Mouse (Mus musculus) frontal cortex, postnatal 25 days (tissue): Measurements from ENCODE around the gene Angpt4.
A peak's percentile ranks its signal among the peaks of the same experiment; 100 is the strongest.

Experiments
- DNase-seq, 2 experiments: peaks; one replicate each; pipeline ENCODE4 v3.0.0; 2022; ENCODE audit warnings: low spot score in 2 of 2

The Angpt4 gene

DNA sequence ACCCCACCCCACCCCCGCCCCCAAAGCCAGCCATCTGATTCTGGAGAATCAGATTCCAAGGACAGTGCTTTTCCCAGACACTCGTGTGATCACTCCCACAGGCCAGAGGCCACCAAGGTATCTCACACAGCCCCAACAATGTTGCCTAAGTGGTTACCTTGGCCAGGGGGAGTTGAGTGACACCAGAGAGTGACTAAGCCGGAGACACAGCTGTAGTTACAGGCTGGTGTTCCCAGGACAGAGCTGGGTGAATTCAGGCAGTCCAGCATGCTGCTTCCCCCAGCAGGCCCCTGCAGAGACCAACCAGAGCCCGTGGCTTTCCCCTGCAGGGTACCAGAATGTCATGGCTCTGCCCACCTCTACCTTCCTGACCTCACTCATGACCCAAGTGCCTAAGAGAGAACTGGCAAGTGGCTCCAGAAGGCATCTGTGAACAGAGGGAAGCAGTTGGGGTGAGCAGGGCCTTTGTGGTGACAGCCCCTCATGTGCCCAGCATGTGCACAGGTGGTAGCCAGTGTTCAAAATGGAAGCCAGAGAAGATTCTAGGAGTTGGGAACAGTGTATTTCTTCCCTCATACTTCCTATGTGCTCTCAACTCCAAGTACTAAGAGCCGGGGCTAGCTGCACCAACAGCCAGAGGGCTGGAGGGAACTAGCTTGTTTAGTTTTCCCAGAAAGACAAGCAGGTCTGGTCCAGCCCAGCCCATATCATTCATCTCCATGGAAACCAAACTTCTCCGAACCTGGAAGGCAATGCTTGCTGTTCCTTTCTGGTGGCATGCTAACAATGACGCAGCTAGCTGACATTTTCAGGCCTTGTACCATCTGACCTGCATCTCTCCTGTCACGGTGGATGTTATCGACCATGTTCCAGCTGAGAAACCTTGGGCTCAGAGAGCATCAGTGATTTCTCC is 50.5 kb downstream of the Angpt4 start:
- DNase-seq, result no peak

DNA sequence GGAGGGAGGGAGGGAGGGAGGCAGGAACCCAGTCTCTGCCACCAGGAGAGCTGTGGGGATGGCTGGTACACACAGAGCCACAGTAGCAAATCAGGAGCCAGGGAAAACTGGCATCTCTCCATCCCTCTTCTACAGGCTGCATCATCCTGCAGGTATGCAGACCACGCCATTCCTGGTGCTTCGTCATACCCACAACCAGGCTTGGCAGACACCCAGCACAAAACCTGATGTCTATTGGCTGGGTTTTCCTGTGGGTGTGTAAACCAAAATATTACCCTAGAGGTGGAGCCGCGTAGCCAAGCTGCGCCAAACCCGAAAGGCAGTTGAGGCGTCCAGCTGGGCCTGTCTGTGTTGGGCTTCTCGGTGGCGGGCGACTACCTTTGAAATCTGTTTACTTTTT is 51.5 kb downstream of the Angpt4 start:
- DNase-seq, result peak; percentile 27 to 54

DNA sequence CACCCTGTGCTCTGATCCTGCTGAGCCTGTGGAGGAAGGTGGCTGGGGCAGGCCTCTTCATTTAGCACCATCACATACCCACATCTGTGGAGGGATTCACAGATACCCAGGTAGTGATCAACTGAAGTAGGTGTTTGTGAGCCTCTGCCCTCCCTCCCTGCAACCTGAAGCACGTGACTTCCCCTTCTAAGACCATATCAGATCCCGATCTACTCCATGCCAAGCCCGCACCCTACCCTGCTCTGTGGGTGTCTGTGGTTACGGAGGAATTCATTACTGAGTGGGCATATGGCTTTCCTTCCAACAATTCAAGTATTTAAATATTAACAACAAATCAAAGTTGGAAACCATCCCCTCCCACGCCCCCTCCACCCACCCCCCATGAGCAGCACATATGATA is 52.3 kb downstream of the Angpt4 start:
- DNase-seq, result no peak

DNA sequence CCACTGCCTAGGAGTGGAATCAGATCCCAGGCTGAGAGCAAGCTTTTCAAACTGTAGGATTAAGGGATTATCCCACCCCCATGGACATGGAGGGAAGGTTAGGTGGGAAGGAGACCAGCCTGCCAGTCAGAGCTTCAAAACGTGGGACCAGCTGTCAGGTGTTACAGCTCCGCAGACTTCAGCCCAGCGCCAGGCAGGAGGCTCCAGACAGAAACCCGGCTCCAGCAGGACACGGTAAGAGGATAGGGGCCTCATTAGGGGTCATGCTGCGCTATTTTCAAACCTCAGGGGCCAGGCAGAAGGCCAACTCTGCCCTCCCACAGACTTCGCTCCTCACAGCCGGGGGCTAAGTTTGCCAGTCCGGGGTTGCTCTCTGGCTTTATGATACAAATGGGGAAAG is 53.0 kb downstream of the Angpt4 start:
- no peak for DNase-seq

DNA sequence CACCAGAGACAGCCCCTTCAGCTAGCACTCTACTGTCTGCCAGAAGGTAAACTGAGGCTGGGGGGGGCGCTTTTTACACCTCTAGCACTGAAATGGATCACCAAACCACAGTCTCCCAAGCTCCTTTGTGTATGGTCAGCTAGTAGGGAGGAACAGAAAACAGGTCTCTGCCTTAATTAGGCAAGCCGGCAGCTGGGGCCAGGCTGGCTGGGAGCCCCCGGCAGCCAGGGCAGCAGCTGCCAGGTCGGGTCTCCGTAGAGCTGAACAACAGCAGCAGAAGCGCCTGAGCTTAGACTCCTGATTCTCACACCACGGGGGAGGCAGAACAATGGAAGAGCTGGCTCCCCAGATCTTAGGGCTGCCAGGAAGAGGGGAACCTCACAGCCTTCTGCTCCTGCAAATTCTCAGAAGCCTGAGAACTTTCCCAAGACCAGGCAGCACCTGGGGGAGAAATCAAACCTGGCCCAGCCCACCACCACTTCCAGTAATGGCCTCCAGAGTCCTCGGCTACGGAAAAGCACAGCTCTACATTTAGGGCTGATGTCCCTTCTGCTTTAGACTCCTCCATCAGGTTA is 56.3 kb downstream of the Angpt4 start:
- no peak for DNase-seq

DNA sequence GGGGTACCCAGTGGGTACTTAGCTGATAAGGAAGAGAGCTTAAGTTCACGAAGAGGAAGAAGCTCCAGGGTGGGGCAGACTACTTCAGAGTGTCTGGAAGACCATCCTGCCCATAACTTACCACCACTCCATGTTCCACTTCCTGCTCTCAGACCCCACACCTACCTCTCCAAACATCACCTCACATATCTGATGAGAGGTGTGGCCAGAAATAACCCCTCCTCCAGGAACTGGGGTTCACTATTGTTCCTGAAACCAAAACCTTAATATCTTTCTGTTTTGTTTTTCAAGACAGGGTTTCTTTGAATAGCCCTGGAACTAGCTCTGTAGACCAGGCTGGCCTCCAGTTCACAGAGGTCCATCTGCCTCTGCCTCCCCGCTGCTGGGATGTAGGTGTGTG is 56.8 kb downstream of the Angpt4 start:
- DNase-seq, result no peak

DNA sequence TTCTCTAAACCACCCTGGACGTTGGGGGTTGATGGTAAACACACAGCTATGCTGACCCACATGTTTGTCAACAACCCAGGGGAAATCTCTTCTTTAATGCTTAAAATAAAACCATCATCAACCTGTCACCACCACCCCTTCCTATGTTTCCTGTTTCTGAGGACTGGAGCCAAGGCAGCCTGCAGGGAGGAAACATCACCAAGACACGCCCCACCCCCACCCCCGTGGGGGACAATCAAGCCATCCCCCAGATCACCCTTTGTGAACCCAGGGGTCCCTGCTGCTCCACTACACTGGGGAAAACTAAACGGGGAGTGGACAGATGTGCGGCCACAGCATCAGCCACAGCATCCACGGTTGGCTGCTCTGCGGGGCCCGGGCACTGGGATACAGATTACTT is 57.4 kb downstream of the Angpt4 start:
- DNase-seq, result no peak

DNA sequence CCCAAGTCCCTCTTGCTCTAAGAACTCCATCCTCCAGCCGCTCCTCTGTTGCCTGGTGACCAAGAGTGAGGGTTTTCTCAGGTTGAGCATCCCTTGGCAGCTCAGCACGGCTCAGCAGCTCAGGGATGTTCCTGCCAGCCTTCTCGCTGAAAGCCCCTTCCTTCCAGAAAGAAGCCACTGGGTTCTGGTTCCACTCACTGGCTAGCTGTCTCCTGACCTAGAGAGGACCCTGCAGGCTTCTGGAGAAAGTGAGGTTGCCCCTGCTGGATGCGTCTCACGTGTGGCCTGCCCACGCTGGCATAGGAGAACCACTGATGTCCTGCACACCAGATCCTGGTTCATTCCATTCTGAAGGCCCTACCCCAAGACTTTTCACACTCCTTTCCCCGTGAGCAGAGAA is 58.0 kb downstream of the Angpt4 start:
- no peak for DNase-seq

DNA sequence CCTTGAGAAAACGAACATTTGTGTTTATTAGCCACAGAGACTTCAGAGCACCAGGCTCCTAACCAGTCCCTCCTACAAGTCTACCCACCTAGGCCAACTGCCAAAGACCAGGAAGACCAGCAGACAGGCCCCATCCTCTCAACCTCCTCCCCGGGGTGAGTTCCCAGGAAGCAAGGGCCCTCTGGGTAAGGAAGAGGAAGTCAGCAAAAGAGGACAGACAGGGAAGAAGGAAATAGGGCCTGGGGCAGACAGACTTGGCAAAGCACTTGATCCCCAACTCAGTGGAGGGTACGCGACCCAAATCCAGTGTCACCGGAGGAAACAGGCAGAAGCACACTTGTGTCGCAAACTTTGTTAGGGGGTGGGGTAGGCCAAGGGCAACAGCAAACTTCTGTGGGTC is 58.4 kb downstream of the Angpt4 start:
- no peak for DNase-seq

DNA sequence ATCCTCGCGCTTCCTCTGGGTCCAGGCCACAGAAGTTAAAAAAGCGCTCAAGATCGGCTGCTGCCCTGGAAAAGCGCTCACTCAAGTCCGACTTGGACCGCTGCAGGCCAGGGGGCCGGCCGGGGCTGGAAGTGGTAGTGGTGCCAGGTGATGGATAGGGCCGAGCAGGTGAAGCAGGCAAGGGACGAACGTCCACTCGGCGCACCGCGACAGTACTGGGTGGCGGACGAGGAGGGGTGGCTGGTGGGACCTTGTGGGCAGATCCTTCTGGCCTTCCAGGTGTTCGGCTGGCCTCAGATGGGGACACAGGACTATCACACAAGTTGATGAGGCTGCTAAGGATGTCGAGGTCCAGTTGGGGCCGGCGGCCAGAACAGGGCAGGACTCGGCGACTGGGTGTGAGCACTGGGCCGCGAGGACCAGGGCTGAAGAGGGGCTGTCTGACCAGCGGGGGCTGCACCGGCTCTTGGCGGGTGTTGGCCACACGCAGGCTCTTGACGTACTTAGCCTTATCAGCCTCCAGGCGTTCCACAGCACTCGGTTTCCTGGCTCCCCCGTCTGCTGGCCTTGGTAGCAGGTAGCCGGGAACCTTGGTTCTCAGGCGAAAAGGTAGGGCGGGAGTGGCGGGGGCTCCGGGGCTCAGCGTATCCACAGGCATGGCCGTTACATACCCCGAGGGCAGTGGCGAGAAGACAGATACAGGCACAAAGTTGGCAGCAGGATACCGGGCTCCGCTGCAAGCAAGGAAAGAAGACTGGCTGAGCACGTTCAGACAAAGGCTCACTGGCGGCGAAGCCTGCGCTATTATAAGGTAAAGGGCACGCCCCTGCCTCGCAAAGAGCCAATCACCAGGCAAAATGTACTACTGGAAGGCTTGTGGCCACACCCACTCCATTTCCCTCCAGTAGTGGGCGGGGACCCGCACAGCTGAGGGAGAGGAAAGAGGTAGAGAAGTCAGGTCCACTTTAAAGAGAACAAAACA is 59.5 kb downstream of the Angpt4 start:
- DNase-seq, result peak; percentile 46 to 65

DNA sequence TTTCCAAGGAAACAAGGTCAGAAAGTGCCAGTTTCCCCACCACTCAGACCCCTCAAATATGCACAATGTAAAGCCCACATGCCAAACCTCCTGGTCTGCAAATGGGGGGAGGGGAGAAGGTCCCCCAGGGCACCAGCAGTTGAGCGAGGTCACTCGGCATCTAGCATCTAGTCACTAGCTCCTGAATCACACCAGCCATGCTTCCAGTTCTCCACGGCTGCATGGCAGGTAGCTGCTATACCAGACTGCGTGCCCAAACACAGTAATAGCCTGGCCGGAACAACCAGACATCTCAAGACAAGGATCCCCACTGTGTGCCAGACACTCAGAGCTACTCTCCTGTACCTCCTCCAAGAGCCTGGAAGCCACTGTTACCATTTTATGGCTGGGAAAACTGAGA is 60.7 kb downstream of the Angpt4 start:
- DNase-seq, result no peak

DNA sequence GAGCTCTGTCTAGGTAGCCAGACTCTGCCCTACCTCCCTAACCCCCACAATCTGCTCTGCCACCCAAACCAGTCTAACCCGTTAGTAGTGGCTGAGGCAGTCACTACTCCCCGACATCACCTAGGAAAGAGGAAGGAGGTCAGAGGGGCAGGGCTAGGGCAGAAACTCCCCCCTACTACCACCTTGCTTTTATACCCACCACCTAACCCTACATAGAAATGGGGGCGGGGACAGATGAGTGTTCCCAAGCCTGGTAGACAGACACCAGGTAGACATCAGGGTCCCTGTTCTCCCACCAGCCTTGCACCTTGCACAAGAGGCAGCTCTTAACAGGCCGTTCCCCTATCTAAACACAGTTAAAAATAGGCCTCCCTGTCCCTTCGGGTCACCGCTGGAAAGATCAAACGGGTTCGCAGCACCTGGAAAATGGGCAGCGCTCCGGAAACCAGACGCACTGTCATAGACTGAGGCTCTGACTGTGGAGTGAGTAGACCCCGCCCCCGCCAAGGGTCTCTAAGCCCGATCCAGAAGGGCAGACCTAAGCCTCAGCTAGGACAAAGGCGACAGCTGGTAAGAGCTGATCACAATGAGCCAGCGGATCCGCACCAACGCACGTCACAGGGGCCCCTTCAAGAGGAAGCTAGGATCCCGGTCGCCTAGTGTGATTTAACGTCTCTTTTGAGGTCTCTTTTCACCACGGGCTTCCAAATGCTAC is 62.0 kb downstream of the Angpt4 start:
- no peak for DNase-seq

DNA sequence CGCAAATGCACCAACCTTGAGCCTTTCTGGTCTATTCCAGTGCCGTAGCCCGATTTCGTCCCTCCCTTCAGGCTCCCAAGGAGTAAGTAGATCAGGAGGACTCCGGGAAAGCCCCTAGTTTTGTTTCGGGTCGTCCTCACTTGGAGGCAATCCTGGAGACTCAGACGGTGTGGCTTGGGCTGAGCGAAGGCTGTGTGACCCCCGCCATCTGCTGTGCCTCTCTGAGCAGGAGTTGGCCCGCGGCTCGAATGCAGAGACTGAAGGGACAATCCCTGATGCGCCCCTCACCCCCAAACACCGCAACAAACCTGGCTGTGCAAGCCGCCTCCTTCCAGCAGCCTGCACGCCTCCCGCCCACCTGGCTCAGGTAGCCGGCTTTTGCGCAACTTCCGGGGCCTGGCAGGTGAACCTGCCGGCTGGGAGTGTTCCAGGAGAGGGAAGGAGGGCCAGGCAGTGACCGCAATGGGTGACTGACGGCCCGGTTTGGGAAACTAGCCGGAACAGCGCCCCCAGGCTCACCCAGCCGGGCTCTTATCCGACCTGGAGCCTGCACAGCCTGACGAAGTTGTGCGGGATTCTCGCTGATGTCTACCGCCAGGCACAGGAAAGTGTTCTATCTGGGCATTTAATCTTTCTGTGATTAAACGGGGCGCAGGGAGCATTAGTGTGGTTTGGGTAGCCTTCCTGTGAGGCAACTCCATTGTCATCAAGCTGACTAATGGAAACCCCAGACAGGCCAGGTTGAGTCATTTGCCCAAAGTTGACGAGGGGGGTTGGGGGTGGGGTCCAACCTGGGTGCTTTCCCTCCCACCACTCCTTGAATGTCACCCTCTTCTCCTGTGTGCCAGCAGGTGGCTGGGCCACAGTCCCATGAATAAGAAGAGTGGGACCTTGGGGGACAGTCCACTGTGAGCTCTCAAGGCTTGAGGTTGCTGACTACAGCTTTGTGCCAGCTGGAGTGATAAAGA is 62.9 kb downstream of the Angpt4 start:
- DNase-seq, result no peak

DNA sequence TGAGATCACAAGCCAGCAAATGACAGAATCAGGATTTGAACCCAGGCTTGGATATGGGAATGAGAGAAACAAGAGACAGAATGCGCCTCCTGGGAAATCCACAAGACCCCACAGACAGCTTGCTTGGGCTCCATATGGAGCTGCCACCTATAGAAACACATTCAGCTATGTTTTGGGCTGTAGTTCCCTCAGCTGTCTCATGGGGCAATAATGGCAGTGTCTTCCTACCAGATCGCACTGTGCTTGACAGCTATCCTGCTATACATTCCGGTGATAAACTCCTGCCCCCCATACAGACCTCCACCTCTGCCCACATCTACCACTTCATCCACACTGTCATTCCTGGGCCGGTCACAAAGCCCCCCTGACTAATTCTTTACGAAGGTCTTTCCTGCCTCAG is 64.3 kb downstream of the Angpt4 start:
- no peak for DNase-seq

DNA sequence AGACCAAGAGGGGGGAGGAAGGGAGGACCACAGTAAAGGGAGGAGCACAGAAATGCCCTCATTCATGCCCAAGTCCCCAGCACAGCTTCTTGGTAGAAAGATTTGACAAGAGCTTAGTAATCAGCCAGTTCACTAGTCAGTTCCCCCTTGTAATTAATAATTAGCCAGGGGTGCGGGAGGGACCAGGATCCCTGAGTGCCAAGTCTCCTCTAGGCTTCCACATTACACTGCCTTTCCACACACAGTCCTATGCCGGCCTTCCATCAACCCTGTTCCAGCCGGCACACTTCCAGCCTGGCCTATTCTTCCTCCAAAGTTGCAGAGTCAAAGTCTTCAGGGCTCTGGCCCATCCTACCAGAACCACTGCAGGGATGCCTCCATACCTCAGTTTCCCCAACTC is 65.1 kb downstream of the Angpt4 start:
- DNase-seq, result no peak

DNA sequence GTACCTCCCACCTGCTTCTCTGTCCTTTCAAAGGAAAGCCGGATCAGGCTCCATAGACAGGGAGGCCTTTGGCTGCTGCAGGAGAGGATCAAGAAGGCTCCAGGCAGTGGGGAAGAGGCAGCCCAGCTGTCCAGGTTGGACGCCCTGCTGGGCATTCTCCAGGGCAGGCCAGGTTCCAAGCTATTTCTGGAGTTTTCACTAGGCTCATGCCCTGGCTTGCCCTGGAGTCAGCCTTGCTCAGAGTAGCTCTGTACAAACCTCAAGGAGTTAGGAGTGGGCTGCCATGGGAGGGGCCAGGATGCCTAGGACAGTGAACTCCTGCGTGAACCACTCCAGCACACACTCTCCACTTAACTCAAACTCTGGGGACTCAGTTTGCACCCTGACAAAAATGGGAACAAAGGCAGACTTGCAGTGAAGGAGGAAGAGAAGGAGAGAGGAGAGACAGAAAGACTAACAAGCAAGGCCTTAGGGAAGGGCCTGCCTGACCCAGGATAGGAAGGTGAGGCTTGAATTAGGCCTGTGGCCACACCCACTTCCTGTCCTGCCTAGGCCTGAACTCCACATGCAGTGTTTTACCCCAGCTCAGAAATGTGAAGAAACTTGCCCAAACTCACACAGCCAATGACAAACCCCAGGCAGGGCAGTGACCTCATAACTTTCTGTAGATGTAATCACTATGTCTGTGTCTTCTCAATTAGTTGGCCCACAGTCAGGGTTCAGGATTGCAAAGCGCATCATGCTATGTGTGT is 66.9 kb downstream of the Angpt4 start:
- DNase-seq, result no peak

DNA sequence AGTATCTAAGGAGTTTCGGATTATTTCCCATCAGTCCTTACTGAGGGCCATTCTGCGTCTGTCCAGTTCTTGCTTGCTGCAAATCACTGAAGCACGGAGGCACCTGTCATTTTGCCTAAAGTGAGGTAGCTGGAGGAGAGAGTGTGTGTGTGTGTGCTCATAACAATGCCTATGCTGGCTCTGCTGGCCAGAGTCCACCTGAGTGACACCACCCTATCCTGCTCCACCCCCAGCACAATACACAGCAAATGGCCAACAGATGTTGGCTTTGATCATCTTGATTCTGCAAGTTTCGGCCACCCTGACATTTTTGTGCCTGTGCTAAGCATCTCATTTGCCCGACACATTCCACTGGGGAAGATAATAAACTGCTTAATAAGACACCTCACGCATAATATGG is 67.5 kb downstream of the Angpt4 start:
- no peak for DNase-seq

DNA sequence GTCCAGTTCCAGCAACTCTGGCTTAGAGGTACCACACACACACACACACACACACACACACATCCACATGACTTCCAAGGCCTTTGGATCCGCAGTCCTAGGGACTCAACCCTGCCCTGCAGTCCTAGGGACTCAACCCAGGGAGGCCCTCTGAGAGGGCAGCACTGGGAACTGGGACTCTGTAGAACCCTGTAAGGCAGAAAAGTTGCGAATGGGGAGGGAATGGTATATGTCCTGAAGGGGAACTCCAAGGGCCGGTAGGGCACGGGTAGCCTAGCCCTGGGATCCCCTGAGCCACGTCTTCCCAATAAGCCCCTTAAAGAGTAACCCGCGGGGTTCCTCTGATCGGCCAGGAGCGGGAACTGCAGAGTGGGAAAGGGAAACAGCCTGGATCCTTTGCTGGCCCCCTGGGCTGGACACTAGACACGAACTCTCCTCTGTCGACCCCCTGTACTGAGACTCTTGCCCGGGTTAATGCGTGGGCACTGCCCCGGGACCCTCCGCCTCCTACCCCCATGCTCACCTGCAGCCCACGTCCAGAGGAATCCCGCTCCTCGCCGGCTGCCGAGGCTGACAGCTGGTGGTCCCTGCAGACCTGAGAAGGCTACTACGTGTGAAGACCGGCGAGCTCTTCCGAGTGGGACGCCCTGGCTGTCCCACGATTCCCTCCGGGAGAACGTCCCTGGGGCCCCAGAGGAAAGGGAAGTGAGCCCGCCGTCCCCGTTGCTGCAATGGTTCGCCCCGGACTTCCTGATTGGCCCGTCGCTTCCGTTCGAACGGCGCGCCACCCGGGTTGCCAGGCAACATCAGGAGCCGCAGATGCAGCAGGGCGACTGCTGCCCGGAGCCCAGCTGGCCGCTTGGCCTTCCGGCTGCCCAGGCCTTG is 68.7 kb downstream of the Angpt4 start, which contains the start of gene Fam110a:
TSS of gene Fam110a (minus strand) at position 750 of the 885 bp plus-strand sequence.
- DNase-seq, result peak; percentile 82 to 87

DNA sequence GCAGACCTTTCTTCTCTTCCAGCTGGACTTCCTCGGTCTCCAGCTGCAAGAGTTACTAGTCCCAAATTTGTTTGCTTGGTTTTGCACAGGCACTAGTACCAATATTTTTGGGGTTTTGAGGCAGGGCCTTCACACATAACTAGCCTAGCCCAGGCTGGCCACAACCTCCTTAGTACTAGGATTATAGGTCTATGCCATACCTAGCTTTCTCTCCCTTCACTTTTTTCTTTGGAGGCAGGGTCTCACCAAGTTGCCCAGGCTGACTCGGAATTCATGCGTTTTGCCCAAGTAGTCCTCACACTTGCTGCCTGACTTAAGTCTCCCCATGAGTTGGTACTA is 69.3 kb downstream of the Angpt4 start:
- no peak for DNase-seq
